Mouse (Mus musculus): Measurements from ENCODE around the gene Nos1ap. TPM values are rescaled to one million over a fixed set of nuclear protein-coding genes. Genes with fewer than 3 reads are reported as not detected.
A peak's percentile ranks its signal among the peaks of the same experiment; 100 is the strongest.

Nos1ap gene
- polyA plus RNA-seq, 1 experiment from 2014 or later, result 14.2 TPM

- WGBS, result 91% methylated on average over 3 of the region's 3 CpGs
- H3K27ac ChIP-seq, result no peak overlapping the region
- no peaks in the 10 kb centered on the region for H3K27me3 ChIP-seq (ENCODE audit: insufficient read depth, poor library complexity, severe bottlenecking)
- 0 out of 2 replicates have a peak, but pooled peaks cover 3% of the 10 kb centered on the region for H3K36me3 ChIP-seq
- no peak overlapping the region for H3K4me3 ChIP-seq
- peaks cover 12% of the 10 kb centered on the region for H3K4me1 ChIP-seq (replicated peaks)
- DNase-seq (ENCODE audit: low spot score), result no peak
- 0 out of 2 replicates have a peak, but pooled peaks cover 3% of the 10 kb centered on the region for H3K9me3 ChIP-seq
Measured at GRCm38 (mm10) chr1:170554939-170555293, 34.7 kb downstream of the Nos1ap start.

- WGBS, result 95% methylated on average over 4 of the region's 4 CpGs
Measured at GRCm38 (mm10) chr1:170554235-170554938, 35.3 kb downstream of the Nos1ap start.

GRCm38 (mm10) chr1:170550649-170551440, 38.8 kb downstream of the Nos1ap start:
- peak; percentile 12 for DNase-seq (ENCODE audit: low spot score)
- WGBS, result 59% methylated on average over 8 of the region's 8 CpGs
- H3K27ac ChIP-seq, result peak overlapping the region; percentile 9; the same call in 1 of the 2 replicates
- peaks cover 12% of the 10 kb centered on the region for H3K4me1 ChIP-seq (replicated peaks)
- no peaks in the 10 kb centered on the region for H3K27me3 ChIP-seq (ENCODE audit: insufficient read depth, poor library complexity, severe bottlenecking)
- 0 out of 2 replicates have a peak, but pooled peaks cover 6% of the 10 kb centered on the region for H3K9me3 ChIP-seq
- H3K36me3 ChIP-seq, result 0 out of 2 replicates have a peak, but pooled peaks cover 3% of the 10 kb centered on the region
- H3K4me3 ChIP-seq, result no peak overlapping the region

More at GRCm38 (mm10) chr1:170554235-170554938, 35.3 kb downstream of the Nos1ap start:
- no peak for DNase-seq (ENCODE audit: low spot score)
- H3K9me3 ChIP-seq, result 0 out of 2 replicates have a peak, but pooled peaks cover 6% of the 10 kb centered on the region
- 0 out of 2 replicates have a peak, but pooled peaks cover 3% of the 10 kb centered on the region for H3K36me3 ChIP-seq
- H3K4me3 ChIP-seq, result no peak overlapping the region
- no peaks in the 10 kb centered on the region for H3K27me3 ChIP-seq (ENCODE audit: insufficient read depth, poor library complexity, severe bottlenecking)
- H3K27ac ChIP-seq, result no peak overlapping the region
- H3K4me1 ChIP-seq (replicated peaks), result peaks cover 12% of the 10 kb centered on the region

GRCm38 (mm10) chr1:170549059-170549458, 40.6 kb downstream of the Nos1ap start:
- WGBS, result 77% methylated on average over 9 of the region's 9 CpGs

GRCm38 (mm10) chr1:170548192-170548795, 41.4 kb downstream of the Nos1ap start:
- WGBS, result 93% methylated on average over 14 of the region's 14 CpGs

More at GRCm38 (mm10) chr1:170549059-170549458, 40.6 kb downstream of the Nos1ap start:
- Histone ChIP-seq H3K27ac (no peak overlapping the region), H3K4me3 (no peak overlapping the region), H3K27me3 (ENCODE audit: insufficient read depth, poor library complexity, severe bottlenecking) (no peaks in the 10 kb centered on the region), H3K4me1 (replicated peaks) (peaks cover 12% of the 10 kb centered on the region), H3K9me3 (0 out of 2 replicates have a peak, but pooled peaks cover 6% of the 10 kb centered on the region), H3K36me3 (no peaks in the 10 kb centered on the region)
- DNase-seq (ENCODE audit: low spot score), result no peak

GRCm38 (mm10) chr1:170546297-170546696, 43.4 kb downstream of the Nos1ap start:
- DNase-seq (ENCODE audit: low spot score), result no peak
- no peak overlapping the region for H3K27ac ChIP-seq
- WGBS, result 94% methylated on average over 4 of the region's 4 CpGs
- H3K27me3 ChIP-seq (ENCODE audit: insufficient read depth, poor library complexity, severe bottlenecking), result no peaks in the 10 kb centered on the region
- H3K36me3 ChIP-seq, result no peaks in the 10 kb centered on the region
- H3K4me1 ChIP-seq (replicated peaks), result peaks cover 11% of the 10 kb centered on the region
- no peak overlapping the region for H3K4me3 ChIP-seq
- peaks cover 8% of the 10 kb centered on the region; the same call in 1 of the 2 replicates for H3K9me3 ChIP-seq

More at GRCm38 (mm10) chr1:170548192-170548795, 41.4 kb downstream of the Nos1ap start:
- no peak overlapping the region for H3K4me3 ChIP-seq
- 0 out of 2 replicates have a peak, but pooled peaks cover 6% of the 10 kb centered on the region for H3K9me3 ChIP-seq
- H3K36me3 ChIP-seq, result no peaks in the 10 kb centered on the region
- DNase-seq (ENCODE audit: low spot score), result no peak
- peaks cover 12% of the 10 kb centered on the region for H3K4me1 ChIP-seq (replicated peaks)
- no peak overlapping the region for H3K27ac ChIP-seq
- H3K27me3 ChIP-seq (ENCODE audit: insufficient read depth, poor library complexity, severe bottlenecking), result no peaks in the 10 kb centered on the region

GRCm38 (mm10) chr1:170545286-170545685, 44.4 kb downstream of the Nos1ap start:
- Histone ChIP-seq H3K36me3 (no peaks in the 10 kb centered on the region), H3K4me3 (no peak overlapping the region), H3K9me3 (peaks cover 12% of the 10 kb centered on the region; the same call in 1 of the 2 replicates), H3K27me3 (ENCODE audit: insufficient read depth, poor library complexity, severe bottlenecking) (no peaks in the 10 kb centered on the region), H3K27ac (no peak overlapping the region), H3K4me1 (replicated peaks) (peaks cover under 1% of the 10 kb centered on the region; the same call in 1 of the 2 replicates)
- DNase-seq (ENCODE audit: low spot score), result no peak
- 92% methylated on average over 6 of the region's 6 CpGs for whole genome bisulfite sequencing

- peaks cover 6% of the 10 kb centered on the region; the same call in 1 of the 2 replicates for H3K9me3 ChIP-seq
- no peak for DNase-seq (ENCODE audit: low spot score)
- H3K4me3 ChIP-seq, result no peak overlapping the region
- no peaks in the 10 kb centered on the region for H3K27me3 ChIP-seq (ENCODE audit: insufficient read depth, poor library complexity, severe bottlenecking)
- H3K4me1 ChIP-seq (replicated peaks), result no peaks in the 10 kb centered on the region
- 97% methylated on average over 3 of the region's 3 CpGs for WGBS
- H3K36me3 ChIP-seq, result no peaks in the 10 kb centered on the region
- no peak overlapping the region for H3K27ac ChIP-seq
Measured at GRCm38 (mm10) chr1:170539507-170539906, 50.2 kb downstream of the Nos1ap start.

- no peaks in the 10 kb centered on the region for H3K36me3 ChIP-seq
- H3K4me1 ChIP-seq (replicated peaks), result no peaks in the 10 kb centered on the region
- DNase-seq (ENCODE audit: low spot score), result no peak
- no peak overlapping the region for H3K27ac ChIP-seq
- no peaks in the 10 kb centered on the region for H3K27me3 ChIP-seq (ENCODE audit: insufficient read depth, poor library complexity, severe bottlenecking)
- H3K9me3 ChIP-seq, result peaks cover 6% of the 10 kb centered on the region; the same call in 1 of the 2 replicates
- 93% methylated on average over 9 of the region's 9 CpGs for WGBS
- no peak overlapping the region for H3K4me3 ChIP-seq
Measured at GRCm38 (mm10) chr1:170538481-170539061, 51.1 kb downstream of the Nos1ap start.

GRCm38 (mm10) chr1:170536344-170536743, 53.3 kb downstream of the Nos1ap start:
- WGBS, result 92% methylated on average over 3 of the region's 3 CpGs
- H3K4me1 ChIP-seq (replicated peaks), result no peaks in the 10 kb centered on the region
- H3K4me3 ChIP-seq, result no peak overlapping the region
- no peaks in the 10 kb centered on the region for H3K36me3 ChIP-seq
- DNase-seq (ENCODE audit: low spot score), result no peak
- H3K27me3 ChIP-seq (ENCODE audit: insufficient read depth, poor library complexity, severe bottlenecking), result no peaks in the 10 kb centered on the region
- peaks cover 4% of the 10 kb centered on the region; the same call in 1 of the 2 replicates for H3K9me3 ChIP-seq
- no peak overlapping the region for H3K27ac ChIP-seq

- WGBS, result 87% methylated on average over 2 of the region's 2 CpGs
- Histone ChIP-seq H3K36me3 (no peaks in the 10 kb centered on the region), H3K4me1 (replicated peaks) (no peaks in the 10 kb centered on the region), H3K27me3 (ENCODE audit: insufficient read depth, poor library complexity, severe bottlenecking) (no peaks in the 10 kb centered on the region), H3K27ac (no peak overlapping the region), H3K9me3 (no peaks in the 10 kb centered on the region), H3K4me3 (no peak overlapping the region)
- no peak for DNase-seq (ENCODE audit: low spot score)
Measured at GRCm38 (mm10) chr1:170535221-170535620, 54.4 kb downstream of the Nos1ap start.

- Histone ChIP-seq H3K27me3 (ENCODE audit: insufficient read depth, poor library complexity, severe bottlenecking) (no peaks in the 10 kb centered on the region), H3K9me3 (no peaks in the 10 kb centered on the region), H3K4me3 (no peak overlapping the region), H3K36me3 (no peaks in the 10 kb centered on the region), H3K27ac (no peak overlapping the region), H3K4me1 (replicated peaks) (no peaks in the 10 kb centered on the region)
- 84% methylated on average over 2 of the region's 2 CpGs for WGBS
- no peak for DNase-seq (ENCODE audit: low spot score)
Measured at GRCm38 (mm10) chr1:170531286-170531685, 58.4 kb downstream of the Nos1ap start.

Measured in hindbrain, embryonic 10.5 days (tissue).